Mouse (Mus musculus) forebrain, embryonic 15.5 days (tissue): ENCODE data around the gene Ttc34. TPM values are rescaled to one million over a fixed set of nuclear protein-coding genes. Genes with fewer than 3 reads are reported as not detected.

Experiments
- ATAC-seq: fragments of 200-750 bp; cut with Nextera tagmentation; replicated peaks from 2 replicates; pipeline ENCODE4 v1.8.0; 2017; ENCODE audit warnings: mild to moderate bottlenecking, moderate TSS enrichment, moderate library complexity
- H3K27ac ChIP-seq: fragments of 300-500 bp; sonication (generic); replicated peaks from 2 replicates; pipeline ENCODE4 v1.5.1; 2015; ENCODE audit warnings: mild to moderate bottlenecking, inconsistent platforms
- H3K27me3 ChIP-seq: fragments of 300-500 bp; sonication (generic); 2 replicates; pipeline ENCODE4 v1.6.1; 2015; ENCODE audit warnings: inconsistent platforms
- H3K36me3 ChIP-seq: fragments of 300-500 bp; sonication (generic); 2 replicates; pipeline ENCODE4 v1.6.1; 2015; ENCODE audit warnings: mild to moderate bottlenecking, inconsistent platforms
- H3K4me1 ChIP-seq: fragments of 300-500 bp; sonication (generic); 2 replicates; pipeline ENCODE4 v1.6.1; 2015; ENCODE audit warnings: inconsistent platforms
- H3K4me2 ChIP-seq: fragments of 300-500 bp; sonication (generic); replicated peaks from 2 replicates; pipeline ENCODE4 v1.6.1; 2015; ENCODE audit warnings: mild to moderate bottlenecking, inconsistent platforms
- H3K4me3 ChIP-seq: fragments of 300-500 bp; sonication (generic); 2 replicates; pipeline ENCODE4 v1.5.1; 2015; ENCODE audit warnings: mild to moderate bottlenecking, inconsistent platforms
- H3K9ac ChIP-seq: fragments of 300-500 bp; sonication (generic); replicated peaks from 2 replicates; pipeline ENCODE4 v1.6.1; 2015; ENCODE audit warnings: mild to moderate bottlenecking, inconsistent platforms
- H3K9me3 ChIP-seq: fragments of 300-500 bp; sonication (generic); 2 replicates; pipeline ENCODE4 v1.6.1; 2016; ENCODE audit warnings: inconsistent platforms
- WGBS: fragments of 180-500 bp; shearing (Covaris S2); methylation state at CpG from one replicate; pipeline ENCODE4 v1.1.7; 2015; ENCODE audit warnings: mixed read lengths; 5-methylcytosine and 5-hydroxymethylcytosine counted together
- polyA plus RNA-seq: library from polyadenylated mRNA; unstranded; fragments of >200 nt; fragmentation: Nextera tagmentation; extraction: Ambion mirVana; gene quantifications from 2 replicates; pipeline ENCODE4 v1.2.1, GENCODE M21; 2015

Ttc34 gene
- polyA plus RNA-seq, 1 experiment from 2014 or later: 1.3 TPM

DNA sequence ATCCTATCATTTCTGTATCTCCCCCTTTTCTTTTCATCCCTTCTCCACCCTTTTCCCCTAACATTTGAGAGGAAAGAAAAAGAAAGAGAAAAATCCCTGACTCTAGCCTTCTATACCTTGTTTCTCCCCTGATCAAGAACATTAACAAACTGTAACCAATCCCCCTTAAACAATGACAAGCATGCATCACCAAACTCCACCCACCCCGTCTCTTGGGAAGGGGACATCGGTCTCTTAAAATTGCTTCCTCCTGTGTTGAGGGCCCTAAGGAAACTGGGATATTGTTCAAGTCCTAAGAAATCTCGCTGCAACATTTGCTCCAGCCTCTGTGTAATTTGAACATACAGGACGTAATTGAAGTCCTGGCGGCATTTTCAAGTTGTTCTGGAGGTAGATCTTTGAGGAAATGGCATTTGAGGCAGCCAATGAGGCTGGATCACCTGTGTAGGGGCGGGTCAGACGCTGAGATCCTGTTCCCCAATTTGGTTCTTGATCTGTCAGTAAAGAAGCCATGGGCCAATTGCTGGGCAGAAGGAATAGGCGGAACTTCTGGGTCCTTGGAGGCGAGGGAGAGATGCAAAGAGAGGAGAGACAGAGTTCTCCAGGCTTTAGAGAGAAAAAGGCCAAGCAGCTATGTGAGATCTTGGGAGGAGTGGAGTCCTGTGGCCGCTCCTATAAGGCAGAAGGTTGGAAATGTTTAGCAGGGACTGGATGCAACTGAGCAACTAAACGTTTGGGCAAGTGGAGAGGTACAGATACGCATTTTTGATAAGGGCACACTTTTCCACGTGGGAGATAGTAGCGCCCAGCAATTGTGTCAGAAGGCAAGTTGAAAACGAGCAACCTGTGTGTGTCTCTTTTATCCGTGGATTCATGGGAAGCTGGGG lies 67.2 kb downstream of the Ttc34 start:
- 4% methylated on average over 16 of the region's 16 CpGs for WGBS

DNA sequence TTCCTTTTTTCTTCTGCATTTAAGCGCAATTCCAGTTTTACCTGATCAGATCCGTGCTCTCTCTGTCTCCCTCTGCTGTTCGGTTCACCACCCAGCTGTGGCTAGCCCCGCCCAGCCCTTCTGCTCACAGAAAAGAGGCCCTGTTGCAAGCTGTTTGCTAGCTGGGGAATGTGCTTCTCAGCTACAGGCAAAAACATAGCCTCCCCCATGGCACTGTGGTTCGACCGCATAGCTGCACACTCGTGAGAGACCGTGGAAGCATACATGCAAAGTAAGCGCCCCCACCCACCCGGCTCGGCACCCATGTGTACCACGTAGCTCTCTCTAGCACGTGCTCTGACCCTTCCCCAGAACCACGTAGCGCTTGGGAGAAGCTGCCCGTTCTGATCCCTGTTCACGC lies 70.6 kb downstream of the Ttc34 start:
- Histone ChIP-seq H3K27ac (no peak overlapping the region), H3K4me3 (no peak overlapping the region), H3K9ac (no peak overlapping the region), H3K27me3 (peaks cover 3% of the 10 kb centered on the region; the same call in 1 of the 2 replicates), H3K9me3 (no peaks in the 10 kb centered on the region), H3K4me2 (peak overlapping the region; percentile 8; the same call in 1 of the 2 replicates), H3K4me1 (peaks cover 8% of the 10 kb centered on the region), H3K36me3 (no peaks in the 10 kb centered on the region)
- ATAC-seq: peak; percentile 72; the same call in 1 of the 2 replicates
- WGBS: 44% methylated on average over 17 of the region's 17 CpGs

More for the DNA sequence above, 67.2 kb downstream of the Ttc34 start:
- ATAC-seq: peak; percentile 93
- no peaks in the 10 kb centered on the region for H3K36me3 ChIP-seq
- peak overlapping the region; percentile 42 for H3K4me3 ChIP-seq
- peaks cover 3% of the 10 kb centered on the region; the same call in 1 of the 2 replicates for H3K27me3 ChIP-seq
- no peaks in the 10 kb centered on the region for H3K9me3 ChIP-seq
- H3K27ac ChIP-seq: no peak overlapping the region
- H3K9ac ChIP-seq: peak overlapping the region; percentile 51
- peaks cover 8% of the 10 kb centered on the region for H3K4me1 ChIP-seq
- H3K4me2 ChIP-seq: peak overlapping the region; percentile 62

DNA sequence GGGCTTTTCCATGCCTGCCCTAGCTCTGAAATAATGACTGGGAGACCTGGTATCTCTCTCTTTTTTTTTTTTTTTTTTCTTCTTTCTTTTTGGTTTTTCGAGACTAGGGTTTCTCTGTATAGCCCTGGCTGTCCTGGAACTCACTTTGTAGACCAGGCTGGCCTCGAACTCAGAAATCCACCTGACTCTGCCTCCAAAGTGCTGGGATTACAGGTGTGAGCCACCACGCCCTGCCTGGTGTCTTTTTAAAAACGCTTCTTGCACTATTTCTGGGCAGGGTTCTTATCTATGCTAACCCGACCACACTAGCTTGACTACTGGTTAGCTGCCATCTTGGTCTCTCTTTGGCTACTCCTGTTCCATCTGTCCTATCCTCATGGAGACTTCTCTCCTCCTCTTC lies 71.2 kb downstream of the Ttc34 start:
- peaks cover 8% of the 10 kb centered on the region for H3K4me1 ChIP-seq
- no peak overlapping the region for H3K27ac ChIP-seq
- H3K9me3 ChIP-seq: no peaks in the 10 kb centered on the region
- no peak for ATAC-seq
- no peak overlapping the region for H3K4me2 ChIP-seq
- peaks cover 3% of the 10 kb centered on the region; the same call in 1 of the 2 replicates for H3K27me3 ChIP-seq
- no peak overlapping the region for H3K9ac ChIP-seq
- H3K4me3 ChIP-seq: no peak overlapping the region
- WGBS: 89% methylated on average over 5 of the region's 5 CpGs
- H3K36me3 ChIP-seq: no peaks in the 10 kb centered on the region

DNA sequence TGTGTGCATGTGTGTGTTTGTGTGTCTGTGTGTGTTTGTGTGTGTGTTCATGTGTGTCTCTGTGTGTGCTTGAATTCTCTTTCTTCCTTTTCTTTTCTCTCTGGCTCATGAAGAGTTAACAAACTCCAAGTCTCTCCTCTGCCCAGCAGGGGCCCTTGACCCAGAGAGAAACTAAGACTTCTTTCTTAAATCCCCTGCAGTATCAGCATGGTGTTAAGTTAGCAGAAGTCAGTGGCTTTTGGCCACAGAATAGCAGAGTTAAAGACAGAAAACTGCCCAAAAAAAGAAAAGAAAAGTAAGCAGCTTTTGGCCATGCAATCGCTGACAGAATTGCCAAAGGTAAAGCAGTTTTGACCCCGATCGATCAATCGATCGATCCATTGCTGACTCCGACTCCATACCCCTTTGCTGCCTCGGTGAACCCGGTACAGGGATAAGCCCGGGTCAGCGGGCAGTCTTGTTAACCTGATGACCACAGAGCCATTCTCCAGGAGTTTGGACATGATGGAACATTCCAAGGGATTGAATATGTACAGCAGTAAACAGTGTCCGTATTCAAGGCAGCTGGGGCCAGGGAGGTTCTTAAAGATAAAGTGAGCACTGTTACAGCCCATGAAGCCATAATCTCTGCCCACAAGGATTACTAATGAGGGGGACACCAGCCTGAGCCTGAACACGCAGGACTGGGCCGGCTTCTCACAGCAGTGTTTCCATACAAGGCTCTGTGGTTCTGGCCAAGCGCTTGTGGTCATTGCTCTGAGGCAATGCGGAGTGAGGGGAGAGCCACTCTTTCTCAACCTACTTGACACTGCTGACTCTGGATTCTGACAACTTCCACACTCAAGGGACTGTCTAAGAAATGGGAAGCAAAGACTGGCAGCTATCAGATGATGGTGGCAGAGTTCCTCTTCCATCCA lies 73.6 kb downstream of the Ttc34 start:
- Histone ChIP-seq H3K4me3 (no peak overlapping the region), H3K9ac (no peak overlapping the region), H3K4me1 (peaks cover 4% of the 10 kb centered on the region), H3K4me2 (no peak overlapping the region), H3K9me3 (no peaks in the 10 kb centered on the region), H3K36me3 (no peaks in the 10 kb centered on the region), H3K27ac (no peak overlapping the region), H3K27me3 (no peaks in the 10 kb centered on the region)
- 16% methylated on average over 15 of the region's 15 CpGs for WGBS
- no peak for ATAC-seq

- H3K9ac ChIP-seq: no peak overlapping the region
- no peak overlapping the region for H3K4me2 ChIP-seq
- no peak overlapping the region for H3K27ac ChIP-seq
- peaks cover 4% of the 10 kb centered on the region for H3K4me1 ChIP-seq
- no peak overlapping the region for H3K4me3 ChIP-seq
- WGBS: 83% methylated on average over 2 of the region's 2 CpGs
- no peaks in the 10 kb centered on the region for H3K27me3 ChIP-seq
- no peak for ATAC-seq
- no peaks in the 10 kb centered on the region for H3K9me3 ChIP-seq
- no peaks in the 10 kb centered on the region for H3K36me3 ChIP-seq
Measured at GRCm38 (mm10) chr4:154911644-154912043, 74.4 kb downstream of the Ttc34 start.

DNA sequence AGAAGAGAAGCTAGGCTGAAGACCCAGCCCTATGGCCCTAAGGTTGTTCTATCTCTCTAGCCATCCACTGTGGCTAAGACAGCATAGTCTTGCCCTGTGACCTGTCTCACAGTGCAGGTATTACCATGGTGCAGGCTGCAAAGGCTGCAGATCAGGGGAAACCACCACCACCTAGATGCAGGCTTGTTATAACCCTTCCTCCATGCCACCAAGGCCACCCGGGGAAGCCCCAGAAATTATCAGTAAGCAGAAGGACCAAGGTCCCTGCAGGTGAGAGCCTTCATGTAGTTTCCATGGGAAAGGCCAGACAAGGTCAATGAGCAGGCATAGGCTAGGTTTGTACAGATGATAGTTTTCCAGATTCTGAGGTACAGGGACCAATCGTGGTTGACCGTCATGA lies 76.6 kb downstream of the Ttc34 start:
- H3K4me2 ChIP-seq: no peak overlapping the region
- no peaks in the 10 kb centered on the region for H3K36me3 ChIP-seq
- H3K9me3 ChIP-seq: no peaks in the 10 kb centered on the region
- no peaks in the 10 kb centered on the region for H3K27me3 ChIP-seq
- ATAC-seq: no peak
- H3K4me3 ChIP-seq: no peak overlapping the region
- 92% methylated on average over 3 of the region's 3 CpGs for WGBS
- H3K27ac ChIP-seq: no peak overlapping the region
- H3K9ac ChIP-seq: no peak overlapping the region
- no peaks in the 10 kb centered on the region for H3K4me1 ChIP-seq

- H3K4me1 ChIP-seq: no peaks in the 10 kb centered on the region
- H3K36me3 ChIP-seq: no peaks in the 10 kb centered on the region
- no peak for ATAC-seq
- no peak overlapping the region for H3K4me3 ChIP-seq
- H3K27ac ChIP-seq: no peak overlapping the region
- H3K9ac ChIP-seq: no peak overlapping the region
- 93% methylated on average over 4 of the region's 4 CpGs for WGBS
- no peaks in the 10 kb centered on the region for H3K9me3 ChIP-seq
- no peaks in the 10 kb centered on the region for H3K27me3 ChIP-seq
- no peak overlapping the region for H3K4me2 ChIP-seq
Measured at GRCm38 (mm10) chr4:154914252-154914651, 77.0 kb downstream of the Ttc34 start.

GRCm38 (mm10) chr4:154914707-154915106 lies 77.4 kb downstream of the Ttc34 start:
- H3K27ac ChIP-seq: no peak overlapping the region
- no peak for ATAC-seq
- H3K4me2 ChIP-seq: no peak overlapping the region
- H3K4me3 ChIP-seq: no peak overlapping the region
- H3K4me1 ChIP-seq: no peaks in the 10 kb centered on the region
- no peak overlapping the region for H3K9ac ChIP-seq
- no peaks in the 10 kb centered on the region for H3K36me3 ChIP-seq
- no peaks in the 10 kb centered on the region for H3K9me3 ChIP-seq
- 92% methylated on average over 3 of the region's 3 CpGs for WGBS
- no peaks in the 10 kb centered on the region for H3K27me3 ChIP-seq

DNA sequence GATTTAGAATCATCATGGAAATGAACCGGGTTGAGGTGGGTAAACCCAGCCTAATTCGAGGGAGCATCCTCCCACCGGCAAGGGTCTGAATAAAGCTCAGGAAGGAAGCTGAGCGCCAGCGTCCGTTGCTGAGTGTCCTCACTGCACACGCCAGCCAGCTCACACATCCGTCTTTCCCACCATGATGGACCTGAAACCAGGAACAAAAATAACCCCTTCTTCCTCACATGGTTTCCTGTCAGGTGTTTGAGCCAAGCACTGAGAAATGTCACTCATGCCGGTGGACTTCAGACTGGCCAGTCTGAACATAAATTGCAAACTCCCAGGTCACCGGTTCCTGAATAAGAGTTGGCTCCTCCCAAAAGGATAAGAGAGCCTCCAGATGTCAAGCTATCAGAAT lies 78.0 kb downstream of the Ttc34 start:
- Histone ChIP-seq H3K4me2 (no peak overlapping the region), H3K4me1 (no peaks in the 10 kb centered on the region), H3K9me3 (no peaks in the 10 kb centered on the region), H3K27me3 (no peaks in the 10 kb centered on the region), H3K4me3 (no peak overlapping the region), H3K27ac (no peak overlapping the region), H3K9ac (no peak overlapping the region), H3K36me3 (no peaks in the 10 kb centered on the region)
- 91% methylated on average over 10 of the region's 10 CpGs for WGBS
- no peak for ATAC-seq

GRCm38 (mm10) chr4:154916662-154917061 lies 79.4 kb downstream of the Ttc34 start:
- H3K9ac ChIP-seq: no peak overlapping the region
- H3K27ac ChIP-seq: no peak overlapping the region
- ATAC-seq: no peak
- H3K4me1 ChIP-seq: no peaks in the 10 kb centered on the region
- no peaks in the 10 kb centered on the region for H3K27me3 ChIP-seq
- H3K4me2 ChIP-seq: no peak overlapping the region
- WGBS: 83% methylated on average over 4 of the region's 4 CpGs
- H3K9me3 ChIP-seq: no peaks in the 10 kb centered on the region
- H3K4me3 ChIP-seq: no peak overlapping the region
- no peaks in the 10 kb centered on the region for H3K36me3 ChIP-seq
